Mouse (Mus musculus): ENCODE results near the gene Nprl2.
A peak's percentile ranks its signal among the peaks of the same experiment; 100 is the strongest.

Nprl2 gene

DNA sequence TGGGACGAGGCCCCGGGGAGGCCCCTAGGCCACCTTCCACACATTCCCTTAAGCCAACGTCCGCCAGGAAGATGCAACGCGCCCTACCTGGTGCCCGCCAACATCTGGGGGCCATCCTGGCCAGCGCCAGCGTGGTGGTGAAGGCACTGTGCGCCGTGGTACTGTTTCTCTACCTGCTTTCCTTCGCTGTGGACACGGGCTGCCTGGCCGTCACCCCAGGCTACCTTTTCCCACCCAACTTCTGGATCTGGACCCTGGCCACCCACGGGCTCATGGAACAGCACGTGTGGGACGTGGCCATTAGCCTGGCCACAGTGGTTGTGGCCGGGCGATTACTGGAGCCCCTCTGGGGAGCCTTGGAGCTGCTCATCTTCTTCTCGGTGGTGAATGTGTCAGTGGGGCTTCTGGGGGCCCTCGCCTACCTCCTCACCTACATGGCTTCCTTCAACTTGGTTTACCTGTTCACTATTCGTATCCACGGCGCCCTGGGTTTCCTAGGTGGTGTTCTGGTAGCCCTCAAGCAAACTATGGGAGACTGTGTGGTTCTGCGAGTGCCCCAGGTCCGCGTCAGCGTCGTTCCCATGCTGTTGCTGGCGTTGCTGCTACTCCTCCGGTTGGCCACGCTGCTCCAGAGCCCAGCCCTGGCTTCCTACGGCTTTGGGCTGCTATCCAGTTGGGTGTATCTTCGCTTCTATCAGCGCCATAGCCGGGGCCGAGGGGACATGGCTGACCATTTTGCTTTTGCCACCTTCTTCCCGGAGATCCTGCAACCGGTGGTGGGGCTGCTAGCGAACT, 7.4 kb upstream of the Nprl2 start:
- DNase-seq (ENCODE audit: low read depth, low spot score) = no peak

DNA sequence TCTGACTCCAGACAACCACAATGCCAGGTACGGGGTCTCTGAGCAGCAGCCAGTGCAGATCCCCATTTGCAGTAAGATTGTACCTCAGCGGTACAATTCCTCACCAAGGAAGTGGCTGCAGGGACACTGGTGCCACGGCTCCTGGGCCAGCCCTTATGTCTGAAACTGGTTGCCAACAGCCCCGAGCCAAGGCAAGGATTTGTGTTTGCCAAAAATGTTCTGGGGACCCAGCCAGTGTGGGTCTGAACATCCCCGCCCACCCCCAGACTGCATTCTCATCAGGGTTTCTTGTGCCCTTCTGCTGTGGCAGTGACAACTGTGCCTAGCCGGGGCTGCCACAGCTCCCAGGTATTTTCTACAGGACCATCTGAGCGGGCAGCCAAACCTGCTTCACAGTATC, 3.8 kb upstream of the Nprl2 start:
- DNase-seq (ENCODE audit: low read depth, low spot score) = no peak

DNA sequence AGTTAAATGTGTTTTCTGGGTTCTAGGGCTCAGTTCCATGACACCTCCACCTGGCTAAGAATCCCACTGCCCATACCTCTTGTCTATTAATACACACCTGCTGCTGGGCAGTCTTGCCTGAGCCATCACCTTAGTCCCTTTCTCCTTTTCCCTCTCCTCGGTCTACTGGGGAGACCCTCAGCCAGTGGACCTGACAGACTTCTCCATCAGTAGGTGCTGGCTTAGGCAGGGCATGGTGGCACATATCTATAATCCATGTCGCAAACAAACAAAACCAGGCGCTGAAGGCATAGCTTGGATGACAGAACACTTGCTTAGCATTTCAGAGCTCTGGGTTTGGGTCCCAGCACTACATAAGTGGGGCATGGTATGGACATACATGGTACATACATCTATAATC, 3.3 kb upstream of the Nprl2 start:
- DNase-seq (ENCODE audit: low read depth, low spot score) = no peak

DNA sequence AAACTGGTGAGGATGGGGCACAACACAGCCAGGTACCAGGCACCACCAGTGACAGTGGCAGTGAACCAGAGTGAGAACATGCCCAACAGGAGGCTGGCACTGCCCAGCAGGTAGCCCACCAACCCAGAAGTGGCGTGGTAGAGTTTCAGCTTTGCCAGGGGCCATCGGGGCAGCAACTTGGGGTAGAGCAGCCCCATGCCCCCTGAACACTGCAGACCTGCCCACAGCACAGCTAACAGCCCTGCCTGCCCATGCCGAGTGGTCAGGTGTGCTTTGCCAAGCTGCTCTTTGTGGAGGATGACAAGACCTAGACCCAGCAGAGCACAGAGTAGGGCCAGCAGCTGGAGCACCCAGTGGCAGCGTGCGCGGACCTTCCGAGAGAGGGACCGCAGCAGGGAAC, 2.1 kb upstream of the Nprl2 start:
- no peak for DNase-seq (ENCODE audit: low read depth, low spot score)

DNA sequence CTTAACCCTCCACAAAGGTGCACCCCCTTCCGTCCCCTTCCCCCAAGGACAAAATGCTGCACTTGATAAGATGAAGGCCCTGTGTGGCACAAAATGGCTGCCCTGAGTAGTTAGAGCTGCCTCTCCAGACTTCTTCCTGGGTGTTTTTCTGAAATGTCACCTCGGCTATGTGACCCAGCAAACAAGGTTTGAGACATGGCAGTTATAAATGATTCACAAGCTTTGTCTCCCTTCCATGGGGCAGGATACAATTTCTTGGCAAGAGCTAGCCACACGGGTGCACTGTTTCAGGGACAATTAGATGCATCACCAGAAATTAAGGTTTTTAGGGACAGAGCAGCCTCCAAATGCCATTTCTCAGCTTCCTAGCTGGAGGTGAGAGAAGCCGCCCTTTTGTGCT, 1.6 kb upstream of the Nprl2 start:
- DNase-seq (ENCODE audit: low read depth, low spot score) = no peak

DNA sequence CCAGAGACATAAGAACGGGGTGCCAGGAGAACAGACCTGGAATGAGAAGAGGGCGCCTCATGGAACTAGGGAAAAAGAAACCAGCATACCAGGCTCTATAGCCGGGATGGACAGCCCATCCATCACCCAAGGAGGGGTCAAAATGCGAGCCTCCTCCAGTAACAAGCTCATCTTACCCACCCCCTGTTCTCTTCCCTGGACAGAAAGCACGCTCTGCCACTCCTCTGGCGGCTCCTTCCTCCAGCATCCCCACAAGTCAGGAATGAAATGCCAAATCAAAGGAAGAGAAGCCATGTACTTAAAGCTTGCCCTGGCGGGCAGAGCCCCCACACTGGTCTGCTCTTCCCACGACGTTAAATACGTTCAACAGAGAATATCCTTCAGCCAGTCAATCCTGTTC, 1.0 kb upstream of the Nprl2 start:
- DNase-seq (ENCODE audit: low read depth, low spot score) = no peak

DNA sequence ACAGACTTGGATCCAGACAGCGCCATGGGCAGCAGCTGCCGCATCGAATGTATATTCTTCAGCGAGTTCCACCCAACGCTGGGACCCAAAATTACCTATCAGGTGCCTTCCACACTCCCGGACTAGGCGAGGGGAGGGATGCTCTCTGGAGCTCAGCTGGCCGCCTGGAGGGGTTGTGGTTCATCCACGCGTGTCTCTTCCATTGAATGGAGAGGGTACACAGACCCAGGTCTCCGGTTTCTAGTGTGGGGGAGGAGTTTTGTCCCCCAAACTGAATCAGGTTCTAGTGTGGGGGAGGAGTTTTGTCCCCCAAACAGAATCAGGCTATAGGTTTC, 293 bp downstream of the Nprl2 start:
- DNase-seq (ENCODE audit: low read depth, low spot score) = no peak

DNA sequence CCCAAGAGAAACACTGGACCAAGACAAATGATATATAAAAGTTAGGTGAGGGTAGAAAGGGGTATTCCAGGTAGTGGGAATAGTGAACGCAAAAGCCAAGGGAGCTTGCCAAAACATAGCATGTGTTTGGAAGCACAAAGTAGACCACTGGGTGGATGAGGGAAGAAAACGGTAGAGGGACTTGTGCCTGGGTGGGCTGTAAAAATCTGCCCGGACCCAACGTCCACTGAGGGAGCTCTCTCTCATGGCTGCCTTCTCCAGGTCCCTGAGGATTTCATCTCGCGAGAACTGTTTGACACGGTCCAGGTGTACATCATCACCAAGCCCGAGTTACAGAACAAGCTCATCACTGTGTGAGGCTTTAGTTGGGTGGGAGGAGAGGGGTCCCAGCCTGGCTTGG, 695 bp downstream of the Nprl2 start:
- DNase-seq (ENCODE audit: low read depth, low spot score) = no peak

DNA sequence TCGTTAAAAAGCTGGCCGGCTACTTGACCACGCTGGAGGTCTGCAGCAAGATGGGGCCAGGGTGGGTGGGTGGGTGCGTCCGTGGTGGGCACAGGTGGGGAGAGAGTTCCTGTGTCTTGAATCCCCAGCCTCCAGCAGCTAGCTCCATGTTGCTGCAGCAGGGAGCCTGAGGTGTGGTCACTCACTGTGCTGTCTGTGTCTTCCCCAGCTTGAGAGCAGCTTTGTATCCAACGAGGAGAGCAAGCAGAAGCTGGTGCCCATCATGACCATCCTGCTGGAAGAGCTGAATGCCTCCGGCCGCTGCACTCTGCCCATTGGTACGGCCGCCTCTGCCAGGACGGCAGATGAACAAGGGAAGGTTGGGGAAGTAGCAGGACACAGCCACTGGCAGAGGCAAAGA, 1.3 kb downstream of the Nprl2 start:
- DNase-seq (ENCODE audit: low read depth, low spot score) = no peak

DNA sequence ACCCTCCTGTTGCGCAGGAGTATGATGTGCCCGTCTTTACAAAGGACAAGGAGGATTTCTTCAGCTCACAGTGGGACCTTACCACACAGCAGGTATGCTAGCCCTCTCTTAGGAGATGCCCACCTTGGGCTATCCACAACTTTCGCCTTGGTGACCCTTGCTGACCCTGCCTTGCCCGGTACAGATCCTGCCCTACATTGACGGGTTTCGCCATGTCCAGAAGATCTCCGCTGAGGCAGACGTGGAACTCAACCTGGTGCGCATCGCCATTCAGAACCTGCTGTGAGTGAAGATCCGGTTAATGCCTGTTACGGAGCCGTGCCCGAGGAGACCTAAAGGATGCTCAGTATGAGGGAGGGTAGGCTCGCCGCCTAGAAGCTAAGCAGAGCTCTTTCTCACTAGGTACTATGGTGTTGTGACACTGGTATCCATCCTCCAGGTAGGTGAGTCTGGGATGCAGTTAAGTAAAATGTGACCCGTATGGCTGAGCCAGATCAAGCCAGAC, 2.2 kb downstream of the Nprl2 start:
- no peak for DNase-seq (ENCODE audit: low read depth, low spot score)

DNA sequence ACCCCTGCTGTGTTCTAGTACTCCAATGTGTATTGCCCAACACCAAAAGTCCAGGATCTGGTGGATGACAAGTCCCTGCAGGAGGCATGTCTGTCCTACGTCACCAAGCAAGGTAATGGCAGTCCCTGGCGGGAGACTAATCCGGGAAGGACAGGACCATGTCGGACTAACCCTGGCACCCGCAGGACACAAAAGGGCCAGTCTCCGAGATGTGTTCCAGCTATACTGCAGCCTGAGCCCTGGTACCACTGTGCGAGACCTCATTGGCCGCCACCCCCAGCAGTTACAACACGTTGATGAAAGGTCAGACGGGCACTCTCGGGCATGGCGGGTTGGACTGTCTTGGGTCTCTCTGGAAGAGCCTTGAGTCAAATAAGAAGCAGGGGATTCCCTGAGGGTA, 2.7 kb downstream of the Nprl2 start:
- DNase-seq (ENCODE audit: low read depth, low spot score) = no peak

DNA sequence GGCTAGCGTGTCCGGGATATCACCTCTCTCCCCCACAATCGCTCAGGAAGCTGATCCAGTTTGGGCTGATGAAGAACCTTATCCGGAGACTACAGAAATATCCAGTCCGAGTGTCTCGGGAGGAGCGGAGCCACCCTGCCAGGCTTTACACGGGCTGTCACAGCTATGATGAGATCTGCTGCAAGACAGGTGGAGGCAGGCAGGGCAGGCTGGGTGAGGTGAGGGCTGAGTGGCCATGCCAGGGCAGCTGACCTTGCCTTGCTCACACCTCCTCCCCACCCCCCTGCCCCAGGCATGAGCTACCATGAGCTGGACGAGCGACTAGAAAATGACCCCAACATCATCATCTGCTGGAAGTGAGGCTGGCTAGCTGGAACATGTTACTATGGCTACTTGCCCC, 3.2 kb downstream of the Nprl2 start:
- DNase-seq (ENCODE audit: low read depth, low spot score) = no peak

DNA sequence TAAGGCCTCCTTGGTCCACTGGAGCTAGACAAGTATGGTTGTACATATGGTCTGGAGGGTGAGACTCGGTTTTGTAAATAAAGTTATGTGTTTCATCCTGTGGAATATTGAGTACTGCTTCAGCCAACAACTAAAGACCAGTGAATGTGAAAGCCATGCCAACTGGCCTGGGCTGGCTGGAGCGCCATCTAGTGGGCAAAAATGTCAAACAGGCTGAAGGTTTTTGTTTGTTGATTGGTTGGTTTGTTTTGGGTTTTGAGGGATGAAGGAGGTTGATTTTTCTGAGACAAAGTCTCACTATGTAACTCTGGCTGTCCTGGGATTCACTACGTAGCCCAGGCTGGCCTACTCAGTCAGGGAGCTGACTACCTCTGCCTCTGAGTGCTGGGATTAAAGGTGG, 3.6 kb downstream of the Nprl2 start:
- no peak for DNase-seq (ENCODE audit: low read depth, low spot score)

DNA sequence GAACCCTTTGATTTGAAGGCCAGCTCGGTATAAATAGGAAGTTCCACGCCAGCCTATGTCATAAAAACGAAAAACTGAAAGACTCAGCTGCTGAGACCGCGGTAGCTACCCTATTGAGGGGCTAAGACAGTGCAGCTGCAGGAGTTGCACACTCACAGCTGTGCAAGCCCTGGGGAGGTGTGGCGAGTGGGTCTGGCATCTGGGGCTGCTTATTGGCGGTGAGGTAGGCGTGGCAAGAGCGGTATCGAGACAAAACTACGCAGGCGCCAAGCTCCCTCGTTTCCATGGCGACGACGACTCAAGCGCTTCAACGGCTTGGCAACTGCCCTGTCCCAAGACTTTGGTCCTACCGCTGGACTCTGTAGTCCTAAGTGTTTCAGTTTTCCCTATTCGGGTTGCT, 5.0 kb downstream of the Nprl2 start, which contains the start of gene Zmynd10:
Gene Zmynd10, plus strand, starts transcription at position 273 of the 400 bp plus-strand sequence.
- peak; percentile 60 for DNase-seq (ENCODE audit: low read depth, low spot score)

DNA sequence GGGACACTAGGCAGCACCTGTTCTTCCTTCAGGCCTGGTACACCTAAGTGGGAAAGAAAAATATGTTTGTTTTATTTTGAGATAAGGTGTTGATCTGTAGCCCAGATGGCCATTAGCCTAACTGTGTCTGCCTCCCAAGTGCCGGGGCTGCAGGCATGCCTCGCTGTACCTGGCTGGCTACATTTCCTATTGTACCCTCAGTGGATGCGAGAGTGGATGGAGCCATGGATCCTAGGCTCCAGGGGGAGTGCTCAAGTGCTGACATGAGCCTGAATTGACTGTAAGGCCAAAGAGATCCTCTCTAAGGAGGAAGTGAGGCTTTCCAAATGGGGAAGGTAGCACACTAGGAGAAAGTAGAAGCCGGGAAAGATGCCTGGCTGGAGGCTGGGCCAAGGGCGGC, 5.9 kb downstream of the Nprl2 start:
- no peak for DNase-seq (ENCODE audit: low read depth, low spot score)

DNA sequence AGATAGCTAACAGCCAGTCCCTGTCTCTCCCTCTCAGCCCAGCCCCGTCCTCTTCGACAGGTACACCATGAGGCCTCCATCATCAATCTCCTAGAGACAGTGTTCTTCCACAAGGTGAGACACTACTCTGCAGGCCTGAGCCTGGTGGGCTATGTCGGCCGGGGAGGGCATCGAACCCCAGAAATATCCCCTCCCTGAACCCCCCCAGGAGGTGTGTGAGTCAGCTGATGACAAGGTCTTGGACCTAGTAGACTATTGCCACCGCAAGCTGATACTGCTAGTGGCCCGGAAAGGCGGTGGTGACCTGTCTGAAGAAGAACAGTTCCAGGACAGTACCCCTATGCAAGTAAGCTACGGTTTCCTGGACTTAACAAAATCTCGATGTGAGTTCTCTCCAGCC, 6.8 kb downstream of the Nprl2 start:
- no peak for DNase-seq (ENCODE audit: low read depth, low spot score)

DNA sequence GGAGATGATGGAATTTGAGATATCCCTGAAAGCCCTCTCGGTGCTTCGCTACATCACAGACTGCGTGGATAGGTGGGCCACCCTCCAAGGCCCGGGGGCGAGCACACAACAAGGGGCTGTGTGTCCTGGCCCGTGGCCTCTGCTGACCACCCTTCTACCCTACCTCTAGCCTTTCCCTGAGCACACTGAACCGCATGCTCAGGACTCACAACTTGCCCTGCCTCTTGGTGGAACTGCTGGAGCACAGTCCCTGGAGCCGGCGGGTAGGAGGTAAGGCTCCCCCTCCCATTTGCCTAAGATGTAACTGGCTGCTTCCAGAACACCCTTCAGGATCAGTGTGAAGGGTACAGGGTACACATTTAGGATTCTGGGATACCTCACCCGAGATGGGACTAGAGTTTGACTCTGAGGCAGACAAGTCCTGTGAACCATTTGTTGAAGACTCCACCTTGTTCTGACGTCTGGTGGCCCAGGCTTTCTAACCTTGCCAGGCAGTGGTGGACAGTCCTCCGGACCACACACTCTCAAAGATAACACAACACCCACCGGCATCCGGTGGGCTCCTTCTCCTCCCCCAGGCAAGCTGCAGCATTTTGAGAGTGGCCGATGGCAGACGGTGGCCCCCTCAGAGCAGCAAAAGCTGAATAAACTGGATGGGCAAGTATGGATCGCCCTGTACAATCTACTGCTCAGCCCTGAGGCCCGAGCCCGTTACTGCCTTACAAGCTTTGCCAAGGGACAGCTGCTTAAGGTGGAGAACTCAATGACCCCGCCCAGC, 7.5 kb downstream of the Nprl2 start:
- DNase-seq (ENCODE audit: low read depth, low spot score) = no peak

DNA sequence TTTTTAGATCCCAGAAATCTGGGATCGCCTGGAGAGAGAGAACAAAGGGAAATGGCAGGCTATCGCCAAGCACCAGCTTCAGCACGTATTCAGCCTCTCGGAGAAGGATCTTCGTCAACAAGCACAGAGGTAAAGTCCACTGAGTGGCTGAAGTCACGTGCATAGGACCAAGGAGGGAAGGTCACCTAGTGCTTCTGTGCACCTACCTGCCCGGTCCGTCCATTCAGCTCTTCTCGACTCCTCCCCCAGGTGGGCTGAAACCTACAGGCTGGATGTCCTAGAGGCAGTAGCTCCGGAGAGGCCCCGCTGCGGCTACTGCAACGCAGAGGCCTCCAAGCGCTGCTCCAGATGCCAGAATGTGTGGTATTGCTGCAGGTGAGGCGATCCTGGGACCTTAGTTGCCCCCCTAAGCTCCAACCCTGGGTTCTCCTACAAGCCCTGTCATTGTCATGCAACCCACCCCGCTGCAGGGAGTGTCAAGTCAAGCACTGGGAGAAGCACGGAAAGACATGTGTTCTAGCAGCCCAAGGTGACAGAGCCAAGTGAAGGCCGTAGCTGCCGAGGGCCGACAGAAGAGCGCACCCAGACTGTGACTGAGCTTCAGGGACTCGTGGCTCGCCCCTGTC, 8.6 kb downstream of the Nprl2 start:
- no peak for DNase-seq (ENCODE audit: low read depth, low spot score)

DNA sequence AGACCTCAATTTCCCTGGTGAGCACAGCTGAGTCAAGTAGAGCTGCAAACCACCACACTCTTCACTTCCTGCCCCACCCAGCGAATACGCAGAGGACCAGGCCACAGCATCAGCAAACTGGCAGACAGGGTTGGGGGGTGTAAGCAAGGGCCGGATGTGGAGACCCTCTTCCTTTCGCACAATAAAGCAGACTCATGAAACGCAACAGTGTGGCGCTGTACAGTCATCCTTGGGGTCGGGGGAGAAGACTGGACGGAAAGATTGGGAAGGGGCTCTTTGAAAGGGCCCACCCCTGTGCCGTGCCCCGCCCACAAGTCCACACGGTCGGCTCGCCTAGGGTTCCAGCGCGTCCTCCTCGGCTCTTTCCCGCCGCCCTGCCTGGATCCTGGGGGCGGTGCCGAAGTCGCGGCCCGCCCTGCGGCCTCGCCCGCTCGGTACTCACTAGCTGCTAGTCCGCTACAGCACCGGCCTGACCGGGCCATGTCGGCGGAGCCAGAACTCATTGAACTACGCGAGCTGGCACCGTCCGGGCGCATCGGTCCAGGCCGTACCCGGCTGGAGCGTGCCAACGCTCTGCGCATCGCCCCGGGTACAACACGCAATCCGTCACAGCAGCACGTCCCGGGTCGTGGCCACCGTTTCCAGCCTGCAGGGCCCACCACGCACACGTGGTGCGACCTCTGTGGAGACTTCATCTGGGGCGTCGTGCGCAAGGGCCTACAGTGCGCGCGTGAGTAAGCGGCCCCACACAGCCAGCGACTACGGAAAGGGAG, 9.3 kb downstream of the Nprl2 start, which contains the start of gene Rassf1:
Gene Rassf1, plus strand, starts transcription at position 439 of the 773 bp plus-strand sequence.
- DNase-seq (ENCODE audit: low read depth, low spot score) = no peak

DNA sequence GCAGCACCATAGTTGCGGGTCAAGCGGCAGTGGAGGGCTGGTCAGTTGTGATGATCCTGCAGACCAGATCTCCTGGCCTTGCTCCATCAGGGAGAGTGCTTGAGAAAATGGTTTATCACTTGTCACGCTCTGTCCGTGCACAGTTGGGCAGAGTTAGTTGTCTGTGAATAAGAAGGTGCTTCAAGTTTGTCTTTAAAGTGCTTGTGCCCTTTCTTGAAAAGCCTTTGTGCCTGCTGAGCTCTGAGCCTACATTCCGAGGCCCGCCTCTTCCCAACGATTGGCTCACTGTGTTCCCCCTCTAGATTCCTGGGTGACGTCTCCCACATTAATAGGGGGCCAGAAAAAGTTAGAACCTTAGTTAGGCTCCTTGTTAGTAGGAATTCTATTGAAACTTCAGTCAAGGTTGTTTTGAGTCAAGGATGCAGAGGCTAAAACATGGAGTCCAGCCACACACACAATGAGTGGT, 9.9 kb downstream of the Nprl2 start:
- DNase-seq (ENCODE audit: low read depth, low spot score) = no peak

DNA sequence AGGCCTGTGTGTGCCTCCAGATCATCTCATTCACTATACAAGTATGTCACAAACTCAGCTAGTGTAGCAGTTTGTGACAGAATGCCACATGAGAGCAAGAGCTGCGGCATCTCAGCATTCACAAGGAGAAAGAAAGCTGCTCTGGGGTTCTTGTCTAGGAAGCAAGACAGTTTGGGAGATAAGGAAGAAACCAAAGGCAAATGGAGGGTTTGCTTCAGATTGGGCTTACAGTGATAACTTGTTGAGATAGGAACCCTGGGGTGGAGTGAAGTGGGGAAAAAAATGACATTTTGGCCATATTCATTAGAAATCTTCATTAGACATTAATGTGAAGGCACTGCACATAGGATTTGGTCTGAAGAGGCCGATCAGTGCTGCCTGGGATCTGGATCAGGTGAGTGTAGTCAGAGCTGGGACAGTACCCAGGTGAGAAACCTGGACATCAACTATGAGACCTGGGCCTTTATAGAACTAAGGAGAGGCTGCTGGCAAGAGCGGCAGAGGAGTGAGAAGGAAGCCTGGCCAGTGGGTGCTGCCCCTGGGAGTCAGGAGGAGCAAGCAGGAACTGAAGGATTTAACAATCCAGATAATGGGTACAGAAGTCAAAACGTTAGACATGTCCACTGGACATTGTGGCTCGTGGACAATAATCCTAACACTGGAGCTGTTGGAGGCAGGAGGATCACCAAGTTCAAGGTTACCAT, 10.8 kb downstream of the Nprl2 start:
- DNase-seq (ENCODE audit: low read depth, low spot score) = no peak
